Mouse (Mus musculus): ENCODE results near the gene Tmem248.

GRCm38 (mm10) chr5:130273046-130273445 lies 56.2 kb downstream of the Tmem248 start:
- no peak for TF ChIP-seq CTCF (IDR thresholded peaks at IDR 0.05; ENCODE audit: control insufficient read depth, insufficient read depth, low read length)
- TF ChIP-seq POLR2A (IDR thresholded peaks at IDR 0.05; ENCODE audit: borderline replicate concordance, control insufficient read depth, low read depth, low read length): no peak

Measured in bone marrow, adult 2 months (tissue).